Mouse (Mus musculus) kidney, adult 2 months (tissue): ENCODE results near the gene Elp4.

Source experiments
- CTCF ChIP-seq: fragments of 200-500 bp; conservative IDR thresholded peaks from 2 replicates; pipeline ENCODE4 v1.5.1; 2011; ENCODE audit warnings: low read depth, mild to moderate bottlenecking, control low read depth, low read length, moderate library complexity, mixed read lengths; ENCODE audit not compliant: insufficient read depth, insufficient read length
- POLR2A ChIP-seq: fragments of 200-500 bp; IDR thresholded peaks from one replicate; pipeline ENCODE4 v1.6.1; 2011; ENCODE audit warnings: low read depth, low read length, control low read depth

DNA sequence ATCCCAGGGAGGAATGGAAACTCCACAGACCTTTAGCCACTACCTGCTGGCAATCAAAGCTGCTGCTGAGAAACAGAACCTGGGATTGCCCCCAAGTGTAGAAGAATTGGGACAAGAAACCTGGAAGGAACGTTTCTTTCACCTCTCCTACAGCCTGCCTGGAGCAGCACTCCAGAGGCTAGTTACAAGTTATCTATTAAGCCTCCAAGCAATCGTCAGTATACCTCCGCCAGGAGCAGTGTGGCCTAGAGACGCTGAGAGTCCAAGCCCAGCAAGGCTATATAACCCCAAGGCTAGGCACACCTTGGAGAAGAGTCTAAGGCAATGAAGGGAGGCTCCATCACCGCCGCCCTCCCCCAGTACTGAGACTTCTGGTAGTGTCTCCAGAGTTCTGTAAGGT, 238.0 kb downstream of the Elp4 start:
- TF ChIP-seq CTCF (no peak), POLR2A (no peak)
